Mouse (Mus musculus) frontal cortex, postnatal 10 days (tissue): ENCODE results near the gene Klk1b5.
"Not testable (repeated sequence)": the region's sequence is repeated elsewhere in the genome, so short reads cannot be mapped to it uniquely, and the experiment has no call there.

ENCODE experiments used
- DNase-seq, 2 experiments: peaks; one replicate each; pipeline ENCODE4 v3.0.0; 2022; ENCODE audit warnings: low spot score in 2 of 2, mixed read lengths in 1 of 2

Klk1b5 gene

DNA sequence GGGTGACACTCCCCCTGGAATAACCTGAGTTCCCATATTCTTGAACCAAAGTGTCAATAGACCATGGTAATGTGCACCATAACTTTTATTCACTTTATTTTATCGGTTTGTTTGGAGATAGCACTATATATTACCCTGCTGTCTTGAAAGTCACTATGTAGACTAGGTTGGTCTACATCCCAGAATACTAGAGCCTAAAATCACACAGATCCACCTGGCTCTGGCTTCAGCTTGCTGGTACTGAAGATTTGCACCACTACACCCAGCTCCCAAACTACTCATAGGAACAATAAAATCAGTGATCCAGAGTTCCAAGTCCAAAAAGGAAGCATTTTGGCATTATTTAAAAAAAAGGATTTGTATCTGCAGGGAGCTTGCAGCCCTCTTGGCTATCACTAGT lies at the start of gene Klk1b5:
Gene Klk1b5 (plus strand): TSS at position 301 of the 400 bp plus-strand sequence.
- no peak for DNase-seq

GRCm38 (mm10) chr7:44179299-44180045 lies 36.3 kb upstream of the Klk1b5 start:
- DNase-seq = no peak

DNA sequence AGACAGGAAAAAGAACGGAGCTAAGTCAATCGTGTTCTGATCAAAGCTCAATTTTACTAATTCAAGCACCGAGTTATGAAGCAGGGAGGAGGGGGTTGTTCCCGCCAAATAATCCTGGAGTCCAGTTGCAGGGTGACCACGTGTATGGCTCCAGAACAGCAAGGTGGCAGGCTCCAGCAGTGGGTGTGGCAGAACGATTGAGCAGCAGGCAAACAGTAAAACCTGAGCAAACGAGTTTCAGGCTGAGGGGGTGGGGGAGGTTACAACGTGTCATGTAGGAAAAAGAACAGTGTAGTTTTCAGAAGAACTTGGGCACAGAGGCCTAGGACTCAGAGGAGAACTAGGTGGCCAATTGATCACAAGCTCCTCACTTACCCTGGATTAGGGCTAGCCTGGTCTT lies 29.2 kb upstream of the Klk1b5 start:
- not testable (repeated sequence) for DNase-seq

DNA sequence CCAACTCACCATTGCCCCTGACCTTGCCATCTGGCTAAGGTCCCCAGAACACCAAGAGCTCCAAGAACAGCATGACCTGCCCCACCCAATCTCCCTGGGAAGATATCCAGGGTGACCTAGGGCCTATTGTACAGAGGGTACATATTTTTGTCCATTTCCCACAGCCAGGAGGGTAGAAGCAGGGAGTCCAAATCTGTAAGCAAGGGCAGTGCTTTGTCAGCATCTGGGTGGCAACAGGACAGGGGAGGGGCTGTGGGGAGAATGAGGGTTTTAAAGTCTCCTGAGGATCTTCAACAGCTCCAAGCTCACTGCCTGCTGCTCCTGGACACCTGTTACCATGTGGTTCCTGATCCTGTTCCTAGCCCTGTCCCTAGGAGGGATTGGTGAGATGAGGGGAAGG lies 27.8 kb upstream of the Klk1b5 start, which contains the start of gene Klk1b24:
Gene Klk1b24 (plus strand): TSS at position 301 of the 400 bp plus-strand sequence.
- DNase-seq = not testable (repeated sequence)

GRCm38 (mm10) chr7:44193466-44193865 lies 22.3 kb upstream of the Klk1b5 start:
- DNase-seq = not testable (repeated sequence)

DNA sequence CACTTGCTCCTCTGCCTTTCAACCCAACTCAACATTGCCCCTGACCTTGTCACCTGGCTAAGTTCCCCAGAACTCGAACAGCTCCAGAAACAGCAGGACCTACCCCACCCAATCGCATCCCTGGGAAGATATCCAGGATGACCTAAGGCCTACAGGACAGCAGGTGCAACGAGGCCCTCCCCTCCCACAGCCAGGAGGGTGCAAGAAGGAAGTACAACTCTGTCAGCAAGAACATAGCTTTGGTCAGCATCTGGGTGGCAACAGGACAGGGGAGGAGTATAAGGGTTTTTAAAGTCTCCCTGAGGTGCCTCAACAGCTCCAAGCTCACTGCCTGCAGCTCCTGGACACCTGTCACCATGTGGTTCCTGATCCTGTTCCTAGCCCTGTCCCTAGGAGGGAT lies 17.9 kb upstream of the Klk1b5 start, which contains the start of gene Klk1b3:
Gene Klk1b3 (plus strand): TSS at position 301 of the 400 bp plus-strand sequence.
- no peak for DNase-seq

DNA sequence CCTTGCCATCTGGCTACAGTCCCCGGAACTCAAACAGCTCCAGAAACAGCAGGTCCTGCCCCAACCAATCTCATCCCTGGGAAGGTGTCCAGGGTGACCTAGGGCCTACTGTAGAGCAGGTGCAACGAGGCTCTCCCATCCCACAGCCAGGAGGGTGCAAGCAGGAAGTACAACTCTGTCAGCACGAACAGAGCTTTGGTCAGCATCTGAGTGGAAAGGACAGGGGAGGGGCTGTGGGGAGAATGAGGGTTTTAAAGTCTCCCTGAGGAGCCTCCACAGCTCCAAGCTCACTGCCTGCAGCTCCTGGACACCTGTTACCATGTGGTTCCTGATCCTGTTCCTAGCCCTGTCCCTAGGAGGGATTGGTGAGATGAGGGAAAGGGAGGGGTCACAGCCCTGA lies 8.6 kb upstream of the Klk1b5 start, which contains the start of gene Klk1b4:
Gene Klk1b4 (plus strand): TSS at position 301 of the 400 bp plus-strand sequence.
- not testable (repeated sequence) for DNase-seq

DNA sequence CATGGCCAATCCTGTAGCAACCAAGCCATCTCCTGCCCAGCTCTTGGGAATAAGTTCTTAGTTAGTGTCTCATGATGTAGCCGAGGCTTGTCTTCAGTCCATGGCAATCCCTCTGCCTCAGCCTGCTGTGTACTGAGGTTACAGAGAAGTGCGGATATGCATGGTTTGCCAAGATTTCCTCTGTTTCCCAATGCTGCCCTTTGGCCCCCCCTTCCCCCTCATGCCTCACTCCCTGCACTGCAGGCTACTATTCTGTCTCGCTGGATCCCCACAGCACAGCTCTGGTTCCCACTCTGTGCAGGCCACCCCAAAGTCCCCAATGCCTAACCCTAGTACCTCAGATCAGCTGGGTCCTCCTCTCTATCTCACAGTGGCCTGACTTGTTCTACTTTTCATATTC lies 7.4 kb upstream of the Klk1b5 start:
- DNase-seq = no peak

DNA sequence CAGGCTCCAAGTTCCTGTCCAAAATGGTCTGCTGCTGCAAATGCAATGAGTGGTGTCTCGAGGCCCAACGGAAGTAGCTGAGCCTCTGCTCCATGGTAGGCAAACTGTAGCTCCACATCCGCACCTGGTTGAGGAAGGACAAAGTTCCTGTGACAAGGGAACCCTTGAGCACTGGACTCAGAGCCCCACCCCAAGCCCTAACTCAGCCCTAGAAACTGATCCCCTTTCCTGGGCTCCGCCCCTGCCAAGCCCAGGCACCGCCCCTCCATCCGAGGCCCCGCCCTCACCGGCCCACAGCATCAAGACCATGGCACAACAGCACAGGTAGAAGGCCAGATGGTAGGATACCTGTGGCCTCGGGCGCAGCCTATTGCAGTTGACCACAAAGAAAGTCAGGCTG lies 5.9 kb downstream of the Klk1b5 start:
- DNase-seq = not testable (repeated sequence)

GRCm38 (mm10) chr7:44222335-44222734 lies 6.6 kb downstream of the Klk1b5 start:
- not testable (repeated sequence) for DNase-seq

DNA sequence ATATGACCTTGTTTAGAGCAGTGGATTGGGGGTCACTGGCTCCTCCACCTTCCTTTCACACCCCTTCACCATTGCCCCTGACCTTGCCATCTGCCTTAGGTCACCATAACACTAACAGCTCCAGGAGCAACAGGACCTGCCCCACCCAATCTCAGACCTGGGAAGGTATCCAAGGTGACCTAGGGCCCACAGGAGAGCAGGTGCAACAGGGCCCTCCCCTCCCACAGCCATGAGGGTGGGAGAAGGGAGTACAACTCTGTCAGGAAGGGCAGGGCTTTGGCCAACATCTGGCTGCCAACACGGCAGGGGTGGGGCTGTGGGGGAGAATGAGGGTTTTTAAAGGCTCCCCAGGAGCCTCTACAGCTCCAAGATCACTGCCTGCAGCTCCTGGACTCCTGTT lies 9.3 kb downstream of the Klk1b5 start, which contains the start of gene Klk1:
Gene Klk1 (plus strand): TSS at position 285 of the 400 bp plus-strand sequence.
- DNase-seq = no peak

DNA sequence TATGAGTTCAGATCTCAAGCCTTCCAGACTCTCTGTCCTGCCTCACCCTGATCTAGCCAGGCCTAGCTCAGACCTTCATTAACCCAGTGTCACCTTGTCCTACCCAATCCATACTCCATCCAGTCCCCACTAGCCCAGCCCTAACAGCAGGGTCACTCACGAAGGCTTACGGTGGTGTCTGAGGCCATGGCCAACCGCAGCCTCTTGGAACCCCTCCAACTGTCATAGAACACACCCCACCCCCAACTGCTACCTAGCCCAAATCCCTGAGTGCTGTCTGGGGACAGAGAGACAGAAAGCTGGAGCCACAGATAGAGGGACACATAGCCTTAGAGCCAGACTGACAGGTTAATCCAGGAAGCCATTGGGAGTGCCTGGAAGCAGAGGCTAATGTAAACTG lies 20.2 kb downstream of the Klk1b5 start, which contains the start of gene Gm36864:
Gene Gm36864 (plus strand): TSS at position 269 of the 400 bp plus-strand sequence.
- no peak for DNase-seq

DNA sequence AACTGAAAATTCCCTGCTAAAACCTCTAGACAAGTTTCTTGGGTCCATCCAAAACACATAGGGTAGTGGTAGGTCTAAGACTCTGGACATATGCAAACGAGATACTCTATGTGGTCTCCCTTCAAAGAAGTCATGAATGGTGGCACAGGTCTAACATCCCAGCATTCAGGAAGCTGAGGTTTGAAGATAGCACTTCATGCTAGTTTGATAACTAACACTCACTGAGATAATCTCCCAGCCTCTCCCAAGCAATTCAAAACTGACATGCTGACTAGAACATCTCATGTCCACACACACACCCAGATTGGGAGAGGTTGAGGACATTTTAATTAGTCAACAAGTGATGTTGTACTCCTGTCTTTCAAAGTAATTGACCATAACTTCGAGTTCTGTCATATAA lies 24.2 kb downstream of the Klk1b5 start:
- DNase-seq = no peak

DNA sequence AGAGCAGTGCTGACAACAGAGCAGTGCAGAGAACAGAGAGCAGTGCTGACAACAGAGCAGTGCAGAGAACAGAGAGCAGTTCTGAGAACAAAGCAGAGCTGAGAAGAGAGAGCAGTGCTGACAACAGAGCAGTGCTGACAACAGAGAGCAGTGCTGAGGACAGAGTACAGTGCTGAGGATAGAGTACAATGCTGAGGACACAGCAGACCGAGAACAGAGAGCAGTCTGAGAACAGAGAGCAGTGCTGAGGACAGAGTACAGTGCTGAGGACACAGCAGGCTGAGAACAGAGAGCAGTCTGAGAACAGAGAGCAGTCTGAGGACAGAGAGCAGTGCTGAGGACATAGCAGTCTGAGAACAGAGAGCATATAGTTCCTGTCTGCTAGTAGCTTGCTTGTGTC lies 25.0 kb downstream of the Klk1b5 start:
- DNase-seq = no peak

DNA sequence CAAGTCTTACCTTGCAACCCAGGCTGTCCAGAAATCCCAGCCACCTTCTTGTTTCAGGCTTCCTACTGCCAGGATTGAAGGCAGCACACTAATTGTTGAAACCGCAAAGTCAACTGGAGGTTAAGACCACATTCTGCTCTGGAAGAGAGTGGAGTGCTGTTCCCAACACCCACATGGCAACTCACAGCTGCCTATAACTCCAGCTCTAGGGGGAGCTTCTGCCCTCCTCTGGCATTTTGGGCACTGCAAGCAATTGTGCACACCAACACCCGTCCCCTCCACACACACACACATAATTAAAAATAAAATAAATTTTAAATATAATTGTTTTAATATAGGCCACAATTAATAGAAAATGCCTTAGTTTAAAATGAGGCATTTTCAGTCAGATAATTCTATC lies 25.4 kb downstream of the Klk1b5 start:
- DNase-seq = no peak

DNA sequence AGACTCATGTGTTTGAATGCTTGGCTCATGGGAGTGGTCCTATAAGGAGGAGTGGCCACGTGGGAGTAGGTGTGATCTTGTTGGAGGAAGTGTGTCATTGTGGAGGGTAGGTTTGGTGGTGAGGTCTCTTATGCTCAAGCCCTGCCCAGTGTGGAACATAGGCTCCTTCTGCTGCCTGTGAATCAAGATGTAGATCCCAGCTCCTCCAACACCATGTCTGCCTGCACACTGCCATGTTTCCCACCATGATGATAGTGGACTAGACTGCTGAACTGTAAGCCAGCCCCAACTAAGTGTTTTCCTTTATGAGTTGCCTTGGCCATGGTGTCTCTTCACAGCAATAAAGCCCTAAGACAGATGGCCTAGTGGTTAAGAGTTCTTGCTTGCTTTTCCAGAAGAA lies 28.3 kb downstream of the Klk1b5 start:
- no peak for DNase-seq

DNA sequence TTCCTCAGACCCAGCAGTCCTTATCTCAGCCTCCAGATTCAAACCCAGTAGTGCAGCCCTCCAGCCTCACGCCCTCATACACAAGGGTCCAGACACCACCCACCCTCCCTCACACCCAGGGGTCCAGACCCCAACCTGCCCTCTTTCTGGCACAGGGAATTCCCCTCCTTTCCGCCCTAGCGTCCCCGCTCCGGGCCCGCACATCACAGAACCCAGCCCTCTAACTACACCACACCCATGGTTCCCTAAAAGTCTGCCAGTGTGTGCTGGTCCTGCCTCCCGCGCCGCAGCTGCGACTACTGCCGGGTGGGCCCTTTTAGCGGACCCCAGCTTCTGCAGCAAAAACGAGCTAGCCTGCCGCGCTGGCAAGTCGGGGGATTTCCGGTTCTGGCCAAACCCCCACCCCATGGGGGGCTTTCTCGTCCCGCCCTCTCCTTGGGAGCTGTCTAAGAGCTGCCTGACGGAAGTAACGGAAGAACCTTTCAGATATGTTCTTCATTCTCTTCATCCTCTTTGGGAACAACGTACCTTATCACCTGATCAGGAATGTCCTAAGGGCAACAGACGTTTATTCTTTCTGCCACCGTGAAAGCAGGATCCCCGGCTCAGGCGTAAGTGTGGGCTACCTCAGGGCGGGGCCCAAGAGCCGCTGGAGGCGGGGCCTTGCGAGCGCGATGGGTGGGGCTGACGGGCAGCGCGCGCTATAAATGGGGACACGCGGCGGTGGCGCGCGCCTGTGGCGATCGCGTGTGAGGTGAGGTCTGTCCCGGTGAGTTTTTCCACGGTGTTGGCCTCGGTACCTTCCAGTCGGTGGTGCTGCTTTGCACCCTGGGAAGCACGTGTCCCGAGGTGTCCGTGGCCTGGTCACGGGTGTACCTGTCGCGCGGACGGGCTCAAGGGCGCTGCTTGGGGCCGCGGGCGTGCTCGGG lies 30.6 kb downstream of the Klk1b5 start, which contains the start of the genes 1700028J19Rik and 2410002F23Rik:
Gene 1700028J19Rik (minus strand): TSS at position 641 of the 929 bp plus-strand sequence.
Gene 2410002F23Rik (plus strand): TSS at position 668 of the 929 bp plus-strand sequence.
- peak; percentile 87 to 93 for DNase-seq

- DNase-seq = peak; percentile 71 to 76
Measured at GRCm38 (mm10) chr7:44246984-44247470, 31.3 kb downstream of the Klk1b5 start.

DNA sequence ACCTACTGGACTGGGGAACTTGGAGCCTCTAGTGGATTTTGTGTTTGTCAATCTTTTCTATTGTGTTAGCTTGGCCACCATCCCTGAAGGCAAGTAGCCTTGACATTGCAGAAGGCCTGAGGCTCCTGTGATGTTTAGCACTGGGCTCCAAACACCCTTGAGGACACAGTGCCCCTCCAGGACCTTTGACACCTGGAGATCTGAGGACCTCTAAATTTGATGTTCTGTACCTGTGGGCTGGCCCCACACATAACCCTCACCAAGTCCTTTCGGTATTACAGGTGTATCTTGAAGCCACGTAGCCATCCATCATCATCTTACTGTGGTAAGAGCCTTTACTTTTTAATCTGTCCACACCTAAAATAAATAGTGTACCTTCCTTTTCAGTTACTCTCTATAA lies 32.2 kb downstream of the Klk1b5 start:
- no peak for DNase-seq

DNA sequence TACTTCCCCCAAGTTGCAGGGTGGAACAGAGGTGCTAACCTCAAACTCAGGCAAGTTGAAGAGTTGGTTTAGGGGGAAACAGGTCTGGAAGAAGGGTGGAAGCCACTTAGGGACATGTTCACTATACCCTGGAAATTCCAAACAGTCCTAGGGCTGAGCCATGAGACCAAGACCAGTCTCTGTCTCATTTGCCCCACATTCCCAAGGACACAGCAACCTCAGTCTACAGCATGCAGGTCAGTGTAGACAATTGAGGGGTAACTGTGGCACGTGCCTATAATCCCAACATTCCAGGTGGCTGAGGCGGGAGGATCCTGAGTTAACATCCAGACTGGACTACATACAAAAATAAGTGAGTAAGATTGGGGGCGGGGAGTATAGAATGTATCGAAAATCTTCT lies 33.5 kb downstream of the Klk1b5 start:
- no peak for DNase-seq

DNA sequence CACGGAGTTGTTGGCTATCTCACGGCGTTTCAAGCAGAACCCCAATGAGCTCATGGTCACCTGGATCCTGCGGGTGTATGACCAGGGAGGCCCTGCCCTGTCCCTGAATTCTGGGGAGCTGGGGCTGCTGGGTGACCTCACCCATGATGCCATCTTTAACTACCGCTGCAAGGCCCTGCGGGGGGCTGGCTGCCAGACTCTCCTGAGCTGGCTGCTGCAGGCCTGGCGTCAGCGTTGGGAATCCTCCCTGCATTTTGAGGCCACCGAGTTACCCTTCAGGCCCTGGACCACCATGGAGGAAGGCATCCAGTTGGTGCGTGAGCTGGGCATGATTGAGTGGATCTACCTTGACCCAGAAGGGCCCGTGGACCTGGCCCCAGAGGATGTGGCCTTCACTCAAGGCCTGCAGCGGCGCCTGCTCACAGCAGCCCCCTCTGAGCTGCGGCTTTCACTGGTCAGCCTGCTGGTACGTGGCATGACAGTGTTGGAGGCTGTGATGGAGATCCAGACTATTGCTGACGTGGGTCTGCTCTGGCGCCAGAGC lies 35.1 kb downstream of the Klk1b5 start:
- DNase-seq = not testable (repeated sequence)
